Mouse (Mus musculus): ENCODE measurements around the gene Fgfr2. TPM values are rescaled to one million over a fixed set of nuclear protein-coding genes. Genes with fewer than 3 reads are reported as not detected.
A peak's percentile ranks its signal among the peaks of the same experiment; 100 is the strongest.

The Fgfr2 gene
- polyA plus RNA-seq, 1 experiment from 2014 or later: 93.4 TPM

GRCm38 (mm10) chr7:131542115-131542871 is 1580.9 kb downstream of the Fgfr2 start, which contains the start of gene Hmx3:
Gene Hmx3, plus strand, starts transcription at chr7:131542867.
- Histone ChIP-seq H3K4me3 (replicated peaks; ENCODE audit: low read length) (peak within 1 kb of the TSS; percentile 42), H3K36me3 (ENCODE audit: control insufficient read depth, insufficient read depth, low read length) (no peaks in the 10 kb centered on the region), H3K4me1 (ENCODE audit: control insufficient read depth, insufficient read depth, low read length) (peaks cover 23% of the 10 kb centered on the region), H3K27me3 (ENCODE audit: control insufficient read depth, insufficient read depth, low read length) (peaks cover 82% of the 10 kb centered on the region), H3K27ac (ENCODE audit: low read length) (no peak within 1 kb of the TSS), H3K9me3 (replicated peaks; ENCODE audit: control insufficient read depth, low read length) (no peaks in the 10 kb centered on the region), H3K4me2 (ENCODE audit: low read depth, low read length) (peak within 1 kb of the TSS; percentile 53), H3K9ac (ENCODE audit: low read length) (peak within 1 kb of the TSS; percentile 16; the same call in 1 of the 2 replicates)
- peak; percentile 20; the same call in 1 of the 2 replicates for ATAC-seq (ENCODE audit: insufficient read depth, low FRiP score)
- WGBS: under 1% methylated on average over 63 of the region's 65 CpGs

DNA sequence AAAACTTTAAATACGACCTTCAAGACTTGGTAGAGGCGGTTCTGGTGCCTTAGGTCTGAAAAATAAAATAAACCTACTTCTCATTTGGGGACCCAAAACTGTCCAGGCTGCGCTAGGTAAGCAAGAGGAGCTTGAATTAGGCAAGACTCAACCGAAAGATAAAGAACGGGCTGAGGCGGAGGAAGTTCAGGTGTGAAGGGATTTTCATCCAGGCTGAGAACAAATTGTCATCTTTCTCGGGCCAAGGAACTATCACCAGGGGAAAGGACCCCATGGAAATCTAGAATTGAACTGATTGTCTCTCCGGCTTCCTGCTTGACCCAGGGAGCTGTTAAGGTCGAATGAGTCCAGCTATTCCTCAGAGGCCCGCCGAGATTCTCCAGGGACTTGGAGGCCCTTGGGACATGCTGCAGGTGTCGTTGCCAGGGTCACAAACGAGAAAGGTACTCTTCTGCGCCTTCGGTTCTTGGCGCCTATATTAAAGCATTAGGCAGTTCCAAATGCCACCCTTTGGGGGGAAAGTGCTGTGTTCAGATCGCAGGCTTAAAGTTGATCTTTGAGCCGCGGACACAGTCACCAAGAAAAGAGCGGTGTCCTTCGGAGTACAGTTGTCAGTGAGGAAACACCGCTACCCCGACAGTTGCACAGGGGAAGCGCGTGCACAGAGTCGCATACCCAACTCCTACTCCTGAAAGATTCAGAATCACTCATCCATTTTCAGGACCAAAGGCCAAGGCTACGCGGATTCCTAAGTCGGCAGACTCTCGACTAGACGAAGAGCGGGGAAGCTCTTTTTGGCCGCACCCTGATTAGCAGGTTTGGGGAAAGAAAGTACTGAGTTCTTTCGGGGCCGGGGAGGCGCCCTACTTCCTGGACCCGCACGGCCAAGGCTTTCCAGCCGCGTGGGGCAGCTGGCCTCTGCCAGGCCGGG is 1581.7 kb downstream of the Fgfr2 start:
- no peak; the same call in 1 of the 2 replicates for ATAC-seq (ENCODE audit: insufficient read depth, low FRiP score)
- 2% methylated on average over 41 of the region's 41 CpGs for WGBS
- H3K27ac ChIP-seq (ENCODE audit: low read length): no peak overlapping the region
- peaks cover 74% of the 10 kb centered on the region for H3K27me3 ChIP-seq (ENCODE audit: control insufficient read depth, insufficient read depth, low read length)
- H3K9ac ChIP-seq (ENCODE audit: low read length): no peak overlapping the region
- peaks cover 23% of the 10 kb centered on the region for H3K4me1 ChIP-seq (ENCODE audit: control insufficient read depth, insufficient read depth, low read length)
- H3K4me3 ChIP-seq (replicated peaks; ENCODE audit: low read length): peak overlapping the region; percentile 42
- H3K4me2 ChIP-seq (ENCODE audit: low read depth, low read length): peak overlapping the region; percentile 53
- H3K9me3 ChIP-seq (replicated peaks; ENCODE audit: control insufficient read depth, low read length): no peaks in the 10 kb centered on the region
- no peaks in the 10 kb centered on the region for H3K36me3 ChIP-seq (ENCODE audit: control insufficient read depth, insufficient read depth, low read length)

DNA sequence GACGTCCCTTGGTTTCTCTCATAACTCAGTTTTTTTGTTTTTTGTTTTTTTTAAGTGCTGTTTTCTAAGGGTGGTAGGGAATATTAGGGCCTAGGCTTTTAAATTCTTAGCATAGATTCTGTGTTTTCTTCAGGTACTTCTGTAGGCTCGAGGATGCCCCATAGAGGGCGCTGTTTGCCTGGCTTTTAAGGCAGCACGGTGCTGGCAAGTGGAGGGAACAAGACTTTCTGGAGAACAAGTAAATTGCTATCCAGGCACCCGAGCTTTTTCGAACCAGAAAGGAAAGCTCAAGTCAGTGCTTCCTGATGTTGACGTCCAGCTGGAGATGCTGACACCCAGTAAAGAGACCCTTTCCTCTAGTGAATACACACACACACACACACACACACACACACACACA is 1583.2 kb downstream of the Fgfr2 start:
- peaks cover 23% of the 10 kb centered on the region for H3K4me1 ChIP-seq (ENCODE audit: control insufficient read depth, insufficient read depth, low read length)
- no peaks in the 10 kb centered on the region for H3K9me3 ChIP-seq (replicated peaks; ENCODE audit: control insufficient read depth, low read length)
- peaks cover 61% of the 10 kb centered on the region for H3K27me3 ChIP-seq (ENCODE audit: control insufficient read depth, insufficient read depth, low read length)
- H3K9ac ChIP-seq (ENCODE audit: low read length): no peak overlapping the region
- ATAC-seq (ENCODE audit: insufficient read depth, low FRiP score): 0 out of 2 replicates have a peak, but pooled peaks have one; percentile 23
- no peaks in the 10 kb centered on the region for H3K36me3 ChIP-seq (ENCODE audit: control insufficient read depth, insufficient read depth, low read length)
- H3K4me2 ChIP-seq (ENCODE audit: low read depth, low read length): no peak overlapping the region
- no peak overlapping the region for H3K27ac ChIP-seq (ENCODE audit: low read length)
- no peak overlapping the region for H3K4me3 ChIP-seq (replicated peaks; ENCODE audit: low read length)
- WGBS: 0% methylated on average over 7 of the region's 7 CpGs

DNA sequence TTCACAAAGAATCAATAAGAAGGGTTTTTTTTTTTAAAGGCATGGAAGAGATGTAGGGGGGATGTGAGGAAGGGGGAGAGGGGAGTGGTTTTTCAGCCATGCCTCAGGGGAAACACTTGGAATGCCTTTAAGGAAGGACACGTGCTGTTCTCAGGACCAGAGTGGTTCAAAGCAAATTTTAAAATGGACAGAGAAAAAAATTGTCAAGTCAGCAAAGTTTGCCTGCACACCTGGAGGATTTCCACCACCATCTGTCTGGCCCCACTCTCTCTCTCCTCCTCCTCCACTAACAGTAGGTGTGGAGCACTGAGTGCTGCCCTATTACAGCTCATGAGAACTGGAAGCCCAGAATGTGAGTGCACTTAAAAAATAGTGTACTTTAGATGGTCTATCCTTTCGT is 1619.4 kb downstream of the Fgfr2 start:
- no peak for ATAC-seq (ENCODE audit: insufficient read depth, low FRiP score)
- WGBS: 62% methylated on average over 2 of the region's 2 CpGs
- H3K4me3 ChIP-seq (replicated peaks; ENCODE audit: low read length): no peak overlapping the region

GRCm38 (mm10) chr7:131478403-131478802 is 1644.7 kb downstream of the Fgfr2 start:
- no peaks in the 10 kb centered on the region for H3K9me3 ChIP-seq (replicated peaks; ENCODE audit: control insufficient read depth, low read length)
- ATAC-seq (ENCODE audit: insufficient read depth, low FRiP score): no peak
- no peak overlapping the region for H3K4me2 ChIP-seq (ENCODE audit: low read depth, low read length)
- 94% methylated on average over 5 of the region's 5 CpGs for WGBS
- no peak overlapping the region for H3K4me3 ChIP-seq (replicated peaks; ENCODE audit: low read length)
- H3K27me3 ChIP-seq (ENCODE audit: control insufficient read depth, insufficient read depth, low read length): no peaks in the 10 kb centered on the region
- no peaks in the 10 kb centered on the region for H3K4me1 ChIP-seq (ENCODE audit: control insufficient read depth, insufficient read depth, low read length)
- H3K27ac ChIP-seq (ENCODE audit: low read length): no peak overlapping the region
- no peak overlapping the region for H3K9ac ChIP-seq (ENCODE audit: low read length)
- no peaks in the 10 kb centered on the region for H3K36me3 ChIP-seq (ENCODE audit: control insufficient read depth, insufficient read depth, low read length)

More for the DNA sequence above, 1619.4 kb downstream of the Fgfr2 start:
- Histone ChIP-seq H3K9me3 (replicated peaks; ENCODE audit: control insufficient read depth, low read length) (no peaks in the 10 kb centered on the region), H3K36me3 (ENCODE audit: control insufficient read depth, insufficient read depth, low read length) (no peaks in the 10 kb centered on the region), H3K4me2 (ENCODE audit: low read depth, low read length) (no peak overlapping the region), H3K4me1 (ENCODE audit: control insufficient read depth, insufficient read depth, low read length) (no peaks in the 10 kb centered on the region), H3K27ac (ENCODE audit: low read length) (no peak overlapping the region), H3K27me3 (ENCODE audit: control insufficient read depth, insufficient read depth, low read length) (no peaks in the 10 kb centered on the region), H3K9ac (ENCODE audit: low read length) (no peak overlapping the region)

DNA sequence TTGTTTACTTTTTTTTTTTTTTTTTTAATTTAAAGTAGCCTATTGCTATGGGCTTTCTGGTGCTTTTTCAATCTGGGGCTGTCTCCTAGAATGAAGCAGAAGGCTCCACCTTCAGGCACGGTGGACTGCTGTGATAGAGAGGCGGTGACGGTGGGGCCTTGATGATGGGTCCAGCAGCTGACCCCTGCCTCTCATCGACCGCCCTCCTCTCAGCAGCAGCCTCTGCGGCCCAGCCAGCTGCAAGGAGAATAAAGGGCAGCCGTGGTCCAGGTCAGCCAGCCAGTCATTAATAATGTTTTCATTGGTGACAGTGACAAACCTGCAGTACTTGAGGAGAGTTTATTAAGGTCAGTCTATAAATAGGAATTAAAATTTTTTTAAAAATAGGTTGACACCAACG is 1646.0 kb downstream of the Fgfr2 start:
- Histone ChIP-seq H3K9me3 (replicated peaks; ENCODE audit: control insufficient read depth, low read length) (no peaks in the 10 kb centered on the region), H3K4me1 (ENCODE audit: control insufficient read depth, insufficient read depth, low read length) (no peaks in the 10 kb centered on the region), H3K4me2 (ENCODE audit: low read depth, low read length) (no peak overlapping the region), H3K27me3 (ENCODE audit: control insufficient read depth, insufficient read depth, low read length) (no peaks in the 10 kb centered on the region), H3K27ac (ENCODE audit: low read length) (no peak overlapping the region), H3K4me3 (replicated peaks; ENCODE audit: low read length) (no peak overlapping the region), H3K36me3 (ENCODE audit: control insufficient read depth, insufficient read depth, low read length) (no peaks in the 10 kb centered on the region), H3K9ac (ENCODE audit: low read length) (no peak overlapping the region)
- no peak for ATAC-seq (ENCODE audit: insufficient read depth, low FRiP score)
- 18% methylated on average over 8 of the region's 8 CpGs for WGBS

DNA sequence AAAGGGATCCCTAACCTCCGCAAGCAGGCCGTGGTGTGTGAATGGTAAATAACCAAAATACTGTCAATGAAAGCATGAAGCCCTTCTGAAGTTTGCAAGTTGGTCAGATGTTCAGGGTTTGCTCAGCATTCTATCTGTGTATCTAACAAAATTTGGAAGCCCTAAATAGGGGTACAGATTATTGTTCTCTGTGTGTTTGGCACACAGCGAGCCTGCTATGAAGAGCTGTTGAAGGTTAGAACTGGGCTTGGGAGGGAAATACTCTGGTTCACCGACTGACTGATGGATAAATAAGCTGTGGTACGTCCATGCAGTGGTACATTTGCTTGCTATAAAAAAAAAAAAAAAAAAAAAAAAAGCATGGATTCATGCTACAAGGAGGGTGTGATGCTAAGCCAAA is 1651.6 kb downstream of the Fgfr2 start:
- no peak overlapping the region for H3K27ac ChIP-seq (ENCODE audit: low read length)
- no peak overlapping the region for H3K4me2 ChIP-seq (ENCODE audit: low read depth, low read length)
- no peak overlapping the region for H3K4me3 ChIP-seq (replicated peaks; ENCODE audit: low read length)
- ATAC-seq (ENCODE audit: insufficient read depth, low FRiP score): no peak
- H3K36me3 ChIP-seq (ENCODE audit: control insufficient read depth, insufficient read depth, low read length): no peaks in the 10 kb centered on the region
- H3K9ac ChIP-seq (ENCODE audit: low read length): no peak overlapping the region
- no peaks in the 10 kb centered on the region for H3K27me3 ChIP-seq (ENCODE audit: control insufficient read depth, insufficient read depth, low read length)
- 83% methylated on average over 5 of the region's 5 CpGs for WGBS
- H3K4me1 ChIP-seq (ENCODE audit: control insufficient read depth, insufficient read depth, low read length): no peaks in the 10 kb centered on the region
- H3K9me3 ChIP-seq (replicated peaks; ENCODE audit: control insufficient read depth, low read length): no peaks in the 10 kb centered on the region

DNA sequence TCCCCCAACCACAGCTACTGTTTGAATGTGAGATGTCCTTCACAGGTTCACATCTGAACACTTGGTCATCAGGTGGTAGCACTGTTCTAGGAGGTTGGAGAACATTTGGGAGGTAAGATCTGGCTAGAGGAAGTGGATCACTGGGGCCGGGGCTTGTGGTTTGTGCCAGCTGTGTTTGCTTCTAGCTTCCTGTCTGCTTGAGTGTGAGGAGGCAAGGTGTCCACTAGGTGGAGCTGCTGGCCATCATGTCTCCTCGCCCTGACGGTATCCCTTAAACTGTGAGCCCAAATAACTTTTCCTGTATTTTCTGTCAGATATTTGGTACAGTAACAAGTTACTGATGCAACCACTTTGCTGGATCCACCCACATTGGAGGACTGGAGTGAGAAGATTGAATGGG is 1653.6 kb downstream of the Fgfr2 start:
- H3K9me3 ChIP-seq (replicated peaks; ENCODE audit: control insufficient read depth, low read length): no peaks in the 10 kb centered on the region
- H3K27me3 ChIP-seq (ENCODE audit: control insufficient read depth, insufficient read depth, low read length): no peaks in the 10 kb centered on the region

GRCm38 (mm10) chr7:131467312-131467711 is 1655.8 kb downstream of the Fgfr2 start:
- no peak overlapping the region for H3K27ac ChIP-seq (ENCODE audit: low read length)
- H3K4me3 ChIP-seq (replicated peaks; ENCODE audit: low read length): no peak overlapping the region
- no peaks in the 10 kb centered on the region for H3K36me3 ChIP-seq (ENCODE audit: control insufficient read depth, insufficient read depth, low read length)
- H3K27me3 ChIP-seq (ENCODE audit: control insufficient read depth, insufficient read depth, low read length): no peaks in the 10 kb centered on the region
- H3K4me1 ChIP-seq (ENCODE audit: control insufficient read depth, insufficient read depth, low read length): no peaks in the 10 kb centered on the region
- no peak overlapping the region for H3K4me2 ChIP-seq (ENCODE audit: low read depth, low read length)
- ATAC-seq (ENCODE audit: insufficient read depth, low FRiP score): no peak
- H3K9ac ChIP-seq (ENCODE audit: low read length): no peak overlapping the region
- H3K9me3 ChIP-seq (replicated peaks; ENCODE audit: control insufficient read depth, low read length): no peaks in the 10 kb centered on the region
- WGBS: 82% methylated on average over 3 of the region's 3 CpGs

More for the DNA sequence above, 1653.6 kb downstream of the Fgfr2 start:
- 72% methylated on average over 3 of the region's 3 CpGs for WGBS
- no peak for ATAC-seq (ENCODE audit: insufficient read depth, low FRiP score)
- Histone ChIP-seq H3K4me2 (ENCODE audit: low read depth, low read length) (no peak overlapping the region), H3K36me3 (ENCODE audit: control insufficient read depth, insufficient read depth, low read length) (no peaks in the 10 kb centered on the region), H3K27ac (ENCODE audit: low read length) (no peak overlapping the region), H3K4me3 (replicated peaks; ENCODE audit: low read length) (no peak overlapping the region), H3K9ac (ENCODE audit: low read length) (no peak overlapping the region), H3K4me1 (ENCODE audit: control insufficient read depth, insufficient read depth, low read length) (no peaks in the 10 kb centered on the region)

All from stomach, embryonic 16.5 days (tissue).